Mouse (Mus musculus) hindbrain, embryonic 13.5 days (tissue): ENCODE measurements around the gene Epb41l4b. TPM values are rescaled to one million over a fixed set of nuclear protein-coding genes. Genes with fewer than 3 reads are reported as not detected.

Source experiments
- ATAC-seq: fragments of 200-750 bp; cut with Nextera tagmentation; 2 replicates; pipeline ENCODE4 v1.8.0; 2017; ENCODE audit warnings: moderate TSS enrichment; ENCODE audit not compliant: low FRiP score
- H3K27ac ChIP-seq: fragments of 300-500 bp; sonication (generic); 2 replicates; pipeline ENCODE4 v1.5.1; 2015; ENCODE audit warnings: inconsistent platforms, mild to moderate bottlenecking, moderate library complexity
- H3K27me3 ChIP-seq: fragments of 300-500 bp; sonication (generic); 2 replicates; pipeline ENCODE4 v1.6.1; 2015; ENCODE audit warnings: mild to moderate bottlenecking, inconsistent platforms
- H3K36me3 ChIP-seq: fragments of 300-500 bp; sonication (generic); 2 replicates; pipeline ENCODE4 v1.6.1; 2015; ENCODE audit warnings: mild to moderate bottlenecking, inconsistent platforms
- H3K4me1 ChIP-seq: fragments of 300-500 bp; sonication (generic); replicated peaks from 2 replicates; pipeline ENCODE4 v1.6.1; 2015; ENCODE audit warnings: inconsistent platforms
- H3K4me2 ChIP-seq: fragments of 300-500 bp; sonication (generic); 2 replicates; pipeline ENCODE4 v1.6.1; 2015; ENCODE audit warnings: inconsistent platforms, mild to moderate bottlenecking, moderate library complexity
- H3K4me3 ChIP-seq: fragments of 300-500 bp; sonication (generic); 2 replicates; pipeline ENCODE4 v1.5.1; 2015; ENCODE audit warnings: mild to moderate bottlenecking, inconsistent platforms
- H3K9ac ChIP-seq: fragments of 300-500 bp; sonication (generic); 2 replicates; pipeline ENCODE4 v1.6.1; 2015; ENCODE audit warnings: mild to moderate bottlenecking, inconsistent platforms
- H3K9me3 ChIP-seq: fragments of 300-500 bp; sonication (generic); 2 replicates; pipeline ENCODE4 v1.6.1; 2016; ENCODE audit warnings: inconsistent platforms
- WGBS: fragments of 180-500 bp; shearing (Covaris S2); methylation state at CpG from one replicate; pipeline ENCODE4 v1.1.7; 2015; 5-methylcytosine and 5-hydroxymethylcytosine counted together
- polyA plus RNA-seq: library from polyadenylated mRNA; unstranded; fragments of >200 nt; fragmentation: Nextera tagmentation; extraction: Ambion mirVana; gene quantifications from 2 replicates; pipeline ENCODE4 v1.2.1, GENCODE M21; 2015

Epb41l4b gene
- polyA plus RNA-seq, 1 experiment from 2014 or later: 1.7 TPM

GRCm38 (mm10) chr4:57043621-57044020 is 99.6 kb downstream of the Epb41l4b start:
- Histone ChIP-seq H3K27ac (no peak overlapping the region), H3K27me3 (no peaks in the 10 kb centered on the region), H3K4me2 (no peak overlapping the region), H3K4me1 (peaks cover 25% of the 10 kb centered on the region), H3K9ac (no peak overlapping the region), H3K4me3 (no peak overlapping the region), H3K36me3 (peaks cover 5% of the 10 kb centered on the region), H3K9me3 (no peaks in the 10 kb centered on the region)
- no peak for ATAC-seq
- WGBS: 91% methylated on average over 8 of the region's 8 CpGs

GRCm38 (mm10) chr4:57041661-57042060 is 101.6 kb downstream of the Epb41l4b start:
- H3K36me3 ChIP-seq: peaks cover 5% of the 10 kb centered on the region
- H3K4me1 ChIP-seq: peaks cover 23% of the 10 kb centered on the region
- no peak overlapping the region for H3K27ac ChIP-seq
- WGBS: 92% methylated on average over 6 of the region's 6 CpGs
- no peak overlapping the region for H3K4me2 ChIP-seq
- no peaks in the 10 kb centered on the region for H3K9me3 ChIP-seq
- H3K9ac ChIP-seq: no peak overlapping the region
- no peak for ATAC-seq
- peaks cover 2% of the 10 kb centered on the region; the same call in 1 of the 2 replicates for H3K27me3 ChIP-seq
- no peak overlapping the region for H3K4me3 ChIP-seq

- ATAC-seq: no peak
- 90% methylated on average over 4 of the region's 4 CpGs for WGBS
- Histone ChIP-seq H3K36me3 (peaks cover 5% of the 10 kb centered on the region), H3K4me2 (no peak overlapping the region), H3K9me3 (no peaks in the 10 kb centered on the region), H3K27ac (no peak overlapping the region), H3K4me1 (peaks cover 20% of the 10 kb centered on the region), H3K27me3 (peaks cover 2% of the 10 kb centered on the region; the same call in 1 of the 2 replicates), H3K9ac (no peak overlapping the region), H3K4me3 (no peak overlapping the region)
Measured at GRCm38 (mm10) chr4:57041211-57041610, 102.0 kb downstream of the Epb41l4b start.

- Histone ChIP-seq H3K27ac (no peak overlapping the region), H3K4me3 (no peak overlapping the region), H3K4me1 (peaks cover 17% of the 10 kb centered on the region), H3K36me3 (peaks cover 5% of the 10 kb centered on the region), H3K27me3 (peaks cover 2% of the 10 kb centered on the region; the same call in 1 of the 2 replicates), H3K9ac (no peak overlapping the region), H3K9me3 (no peaks in the 10 kb centered on the region), H3K4me2 (no peak overlapping the region)
- no peak for ATAC-seq
- 78% methylated on average over 8 of the region's 8 CpGs for WGBS
Measured at GRCm38 (mm10) chr4:57040481-57040880, 102.8 kb downstream of the Epb41l4b start.

- Histone ChIP-seq H3K9me3 (no peaks in the 10 kb centered on the region), H3K27ac (peak overlapping the region; percentile 80), H3K27me3 (peaks cover 2% of the 10 kb centered on the region; the same call in 1 of the 2 replicates), H3K4me1 (peaks cover 17% of the 10 kb centered on the region), H3K36me3 (peaks cover 2% of the 10 kb centered on the region), H3K9ac (peak overlapping the region; percentile 64), H3K4me2 (peak overlapping the region; percentile 60), H3K4me3 (peak overlapping the region; percentile 36)
- 11% methylated on average over 21 of the region's 23 CpGs for WGBS
- peak; percentile 86 for ATAC-seq
Measured at GRCm38 (mm10) chr4:57039127-57040031, 103.9 kb downstream of the Epb41l4b start.

GRCm38 (mm10) chr4:57037554-57037953 is 105.7 kb downstream of the Epb41l4b start:
- no peaks in the 10 kb centered on the region for H3K9me3 ChIP-seq
- H3K36me3 ChIP-seq: no peaks in the 10 kb centered on the region
- H3K4me3 ChIP-seq: no peak overlapping the region
- peaks cover 17% of the 10 kb centered on the region for H3K4me1 ChIP-seq
- no peak for ATAC-seq
- H3K27ac ChIP-seq: no peak overlapping the region
- no peak overlapping the region for H3K9ac ChIP-seq
- H3K4me2 ChIP-seq: no peak overlapping the region
- peaks cover 2% of the 10 kb centered on the region; the same call in 1 of the 2 replicates for H3K27me3 ChIP-seq
- 75% methylated on average over 7 of the region's 7 CpGs for WGBS

- no peak for ATAC-seq
- WGBS: 83% methylated on average over 5 of the region's 5 CpGs
- no peak overlapping the region for H3K4me3 ChIP-seq
Measured at GRCm38 (mm10) chr4:57034169-57034568, 109.1 kb downstream of the Epb41l4b start.

GRCm38 (mm10) chr4:57031440-57031839 is 111.8 kb downstream of the Epb41l4b start:
- H3K27ac ChIP-seq: no peak overlapping the region

More at GRCm38 (mm10) chr4:57034169-57034568, 109.1 kb downstream of the Epb41l4b start:
- H3K27me3 ChIP-seq: peaks cover 2% of the 10 kb centered on the region; the same call in 1 of the 2 replicates
- no peak overlapping the region for H3K4me2 ChIP-seq
- no peak overlapping the region for H3K27ac ChIP-seq
- no peak overlapping the region for H3K9ac ChIP-seq
- no peaks in the 10 kb centered on the region for H3K9me3 ChIP-seq
- H3K4me1 ChIP-seq: peaks cover 9% of the 10 kb centered on the region
- no peaks in the 10 kb centered on the region for H3K36me3 ChIP-seq

GRCm38 (mm10) chr4:57027954-57028353 is 115.3 kb downstream of the Epb41l4b start:
- H3K27ac ChIP-seq: no peak overlapping the region
- no peak overlapping the region for H3K4me3 ChIP-seq
- ATAC-seq: no peak
- H3K4me1 ChIP-seq: 0 out of 2 replicates have a peak, but pooled peaks cover 5% of the 10 kb centered on the region
- 63% methylated on average over 10 of the region's 10 CpGs for WGBS
- no peaks in the 10 kb centered on the region for H3K36me3 ChIP-seq
- H3K27me3 ChIP-seq: no peaks in the 10 kb centered on the region
- no peaks in the 10 kb centered on the region for H3K9me3 ChIP-seq
- H3K9ac ChIP-seq: no peak overlapping the region
- H3K4me2 ChIP-seq: no peak overlapping the region

More at GRCm38 (mm10) chr4:57031440-57031839, 111.8 kb downstream of the Epb41l4b start:
- Histone ChIP-seq H3K9ac (no peak overlapping the region), H3K9me3 (no peaks in the 10 kb centered on the region), H3K36me3 (no peaks in the 10 kb centered on the region), H3K4me1 (no peaks in the 10 kb centered on the region), H3K4me2 (no peak overlapping the region), H3K27me3 (no peaks in the 10 kb centered on the region), H3K4me3 (no peak overlapping the region)
- no peak for ATAC-seq
- 77% methylated on average over 4 of the region's 4 CpGs for WGBS

GRCm38 (mm10) chr4:57023527-57023926 is 119.7 kb downstream of the Epb41l4b start:
- Histone ChIP-seq H3K4me1 (0 out of 2 replicates have a peak, but pooled peaks cover 5% of the 10 kb centered on the region), H3K27ac (no peak overlapping the region), H3K9ac (no peak overlapping the region), H3K27me3 (no peaks in the 10 kb centered on the region), H3K36me3 (no peaks in the 10 kb centered on the region), H3K9me3 (no peaks in the 10 kb centered on the region), H3K4me2 (no peak overlapping the region), H3K4me3 (no peak overlapping the region)
- WGBS: 64% methylated on average over 3 of the region's 3 CpGs
- no peak for ATAC-seq

GRCm38 (mm10) chr4:57021288-57021687 is 121.9 kb downstream of the Epb41l4b start:
- Histone ChIP-seq H3K4me1 (0 out of 2 replicates have a peak, but pooled peaks cover 9% of the 10 kb centered on the region), H3K9me3 (no peaks in the 10 kb centered on the region), H3K4me2 (no peak overlapping the region), H3K9ac (no peak overlapping the region), H3K36me3 (no peaks in the 10 kb centered on the region), H3K27me3 (no peaks in the 10 kb centered on the region), H3K27ac (no peak overlapping the region), H3K4me3 (no peak overlapping the region)
- 82% methylated on average over 3 of the region's 3 CpGs for WGBS
- no peak for ATAC-seq

GRCm38 (mm10) chr4:57017229-57017628 is 126.0 kb downstream of the Epb41l4b start:
- Histone ChIP-seq H3K4me3 (no peak overlapping the region), H3K27me3 (0 out of 2 replicates have a peak, but pooled peaks cover 4% of the 10 kb centered on the region), H3K36me3 (no peaks in the 10 kb centered on the region), H3K9ac (no peak overlapping the region), H3K4me2 (no peak overlapping the region), H3K4me1 (0 out of 2 replicates have a peak, but pooled peaks cover 4% of the 10 kb centered on the region), H3K27ac (no peak overlapping the region), H3K9me3 (no peaks in the 10 kb centered on the region)
- ATAC-seq: no peak
- WGBS: 23% methylated on average over 5 of the region's 5 CpGs
